Mouse (Mus musculus) heart, postnatal 25 days (tissue): ENCODE measurements around the gene Maml2. TPM values are rescaled to one million over a fixed set of nuclear protein-coding genes. Genes with fewer than 3 reads are reported as not detected.

Experiments
- DNase-seq: peaks from one replicate; pipeline ENCODE4 v3.0.0; 2022; ENCODE audit warnings: low spot score
- intact Hi-C: fragments of 180-260 bp; cut with DNase I; formaldehyde crosslinking; loops from one replicate; pipeline ENCODE4 v1.15.1; 2025
- total RNA-seq, 2 experiments: library from RNA; stranded (reverse); gene quantifications; 2 replicates each; pipeline ENCODE4 v1.2.3; 2021

Maml2 gene
- total RNA-seq, 2 experiments from 2014 or later, result 5.0 to 6.4 TPM

- DNase-seq, result peak; percentile 20
- intact Hi-C loops, result loop anchor here (5.0 kb wide), 2 partner anchors 135 to 145 kb away; partner anchors contain the start of gene Maml2
Observed at GRCm38 (mm10) chr9:13442012-13442735, 144.4 kb downstream of the Maml2 start.

- intact Hi-C loops, result loop anchor here (5.0 kb wide), 2 partner anchors 134 to 146 kb away; partner anchors contain the start of gene Maml2
- DNase-seq, result no peak
Observed at GRCm38 (mm10) chr9:13443484-13444211, 145.9 kb downstream of the Maml2 start.

- no peak for DNase-seq
- intact Hi-C loops, result no loop called here
Observed at GRCm38 (mm10) chr9:13446236-13446635, 148.5 kb downstream of the Maml2 start.

- no peak for DNase-seq
- intact Hi-C loops, result no loop called here
Observed at GRCm38 (mm10) chr9:13446703-13447285, 149.0 kb downstream of the Maml2 start, which contains the start of gene Gm17571. Gm17571 (minus strand) TSS chr9:13446753.

- DNase-seq, result no peak
- intact Hi-C loops, result no loop called here
Observed at GRCm38 (mm10) chr9:13448716-13449115, 151.0 kb downstream of the Maml2 start.

GRCm38 (mm10) chr9:13454651-13455123, 156.9 kb downstream of the Maml2 start:
- no peak for DNase-seq
- intact Hi-C loops, result no loop called here

GRCm38 (mm10) chr9:13455231-13455630, 157.5 kb downstream of the Maml2 start:
- intact Hi-C loops, result no loop called here

GRCm38 (mm10) chr9:13457774-13458173, 160.0 kb downstream of the Maml2 start:
- intact Hi-C loops, result no loop called here
- no peak for DNase-seq

More at GRCm38 (mm10) chr9:13455231-13455630, 157.5 kb downstream of the Maml2 start:
- no peak for DNase-seq

- no peak for DNase-seq
- intact Hi-C loops, result no loop called here
Observed at GRCm38 (mm10) chr9:13459371-13459770, 161.6 kb downstream of the Maml2 start.

- intact Hi-C loops, result no loop called here
- no peak for DNase-seq
Observed at GRCm38 (mm10) chr9:13460012-13460411, 162.3 kb downstream of the Maml2 start.

- no peak for DNase-seq
- intact Hi-C loops, result no loop called here
Observed at GRCm38 (mm10) chr9:13460926-13461325, 163.2 kb downstream of the Maml2 start.

- intact Hi-C loops, result no loop called here
- no peak for DNase-seq
Observed at GRCm38 (mm10) chr9:13465358-13466020, 167.7 kb downstream of the Maml2 start.

GRCm38 (mm10) chr9:13466351-13466750, 168.6 kb downstream of the Maml2 start:
- intact Hi-C loops, result no loop called here
- no peak for DNase-seq

GRCm38 (mm10) chr9:13466816-13467215, 169.1 kb downstream of the Maml2 start:
- no peak for DNase-seq
- intact Hi-C loops, result no loop called here

- intact Hi-C loops, result loop anchor here (2.0 kb wide), 1 partner anchor 169 kb away; no protein-coding TSS in a partner anchor
- DNase-seq, result no peak
Observed at GRCm38 (mm10) chr9:13467745-13468144, 170.0 kb downstream of the Maml2 start.

GRCm38 (mm10) chr9:13468778-13469177, 171.0 kb downstream of the Maml2 start:
- intact Hi-C loops, result loop anchor here (2.0 kb wide), 1 partner anchor 170 kb away; no protein-coding TSS in a partner anchor
- DNase-seq, result no peak

GRCm38 (mm10) chr9:13470013-13470412, 172.3 kb downstream of the Maml2 start:
- intact Hi-C loops, result no loop called here
- peak; percentile 17 for DNase-seq

- no peak for DNase-seq
- intact Hi-C loops, result no loop called here
Observed at GRCm38 (mm10) chr9:13474951-13475350, 177.2 kb downstream of the Maml2 start.

GRCm38 (mm10) chr9:13479275-13479674, 181.5 kb downstream of the Maml2 start:
- DNase-seq, result no peak
- intact Hi-C loops, result no loop called here
